Mouse (Mus musculus) limb, embryonic 11.5 days (tissue): ENCODE data around the gene Slbp. TPM values are rescaled to one million over a fixed set of nuclear protein-coding genes. Genes with fewer than 3 reads are reported as not detected.

Experiments
- ATAC-seq: fragments of 200-750 bp; cut with Nextera tagmentation; 2 replicates; pipeline ENCODE4 v1.8.0; 2017; ENCODE audit warnings: low read depth; ENCODE audit not compliant: insufficient number of reproducible peaks, low FRiP score, low TSS enrichment
- DNase-seq: peaks from one replicate; pipeline ENCODE4 v3.0.0-alpha.2; 2015; ENCODE audit warnings: low spot score
- H3K27ac ChIP-seq: fragments of 300-500 bp; sonication (generic); replicated peaks from 2 replicates; pipeline ENCODE4 v1.5.1; 2014; ENCODE audit warnings: low read depth, mild to moderate bottlenecking, low read length
- H3K27me3 ChIP-seq: fragments of 300-500 bp; sonication (generic); 2 replicates; pipeline ENCODE4 v1.6.1; 2014; ENCODE audit warnings: mild to moderate bottlenecking, low read length, mixed read lengths; ENCODE audit not compliant: control insufficient read depth, insufficient read depth
- H3K36me3 ChIP-seq: fragments of 300-500 bp; sonication (generic); 2 replicates; pipeline ENCODE4 v1.6.1; 2014; ENCODE audit warnings: mild to moderate bottlenecking, low read length, moderate library complexity, mixed read lengths; ENCODE audit not compliant: control insufficient read depth, insufficient read depth
- H3K4me1 ChIP-seq: fragments of 300-500 bp; sonication (generic); 2 replicates; pipeline ENCODE4 v1.6.1; 2014; ENCODE audit warnings: low read length, mixed read lengths; ENCODE audit not compliant: control insufficient read depth, insufficient read depth
- H3K4me2 ChIP-seq: fragments of 300-500 bp; sonication (generic); 2 replicates; pipeline ENCODE4 v1.6.1; 2014; ENCODE audit warnings: low read depth, mild to moderate bottlenecking, moderate library complexity; ENCODE audit not compliant: severe bottlenecking
- H3K4me3 ChIP-seq: fragments of 300-500 bp; sonication (generic); 2 replicates; pipeline ENCODE4 v1.5.1; 2014; ENCODE audit warnings: low read depth, low read length
- H3K9ac ChIP-seq: fragments of 300-500 bp; sonication (generic); 2 replicates; pipeline ENCODE4 v1.6.1; 2014; ENCODE audit warnings: mild to moderate bottlenecking, low read length
- H3K9me3 ChIP-seq: fragments of 300-500 bp; sonication (generic); 2 replicates; pipeline ENCODE4 v1.6.1; 2016; ENCODE audit warnings: low read length; ENCODE audit not compliant: control insufficient read depth
- WGBS: fragments of 180-500 bp; shearing (Covaris S2); extraction: QIAGEN DNeasy Blood & Tissue Kit; methylation state at CpG from one replicate; pipeline ENCODE4 v1.1.7; 2014; 5-methylcytosine and 5-hydroxymethylcytosine counted together
- polyA plus RNA-seq: library from polyadenylated mRNA; unstranded; fragments of >200 nt; fragmentation: Nextera tagmentation; extraction: Ambion mirVana; gene quantifications from 2 replicates; pipeline ENCODE4 v1.2.1, GENCODE M21; 2014

Slbp gene
- 336 and 338 TPM in 2 replicates for polyA plus RNA-seq

DNA sequence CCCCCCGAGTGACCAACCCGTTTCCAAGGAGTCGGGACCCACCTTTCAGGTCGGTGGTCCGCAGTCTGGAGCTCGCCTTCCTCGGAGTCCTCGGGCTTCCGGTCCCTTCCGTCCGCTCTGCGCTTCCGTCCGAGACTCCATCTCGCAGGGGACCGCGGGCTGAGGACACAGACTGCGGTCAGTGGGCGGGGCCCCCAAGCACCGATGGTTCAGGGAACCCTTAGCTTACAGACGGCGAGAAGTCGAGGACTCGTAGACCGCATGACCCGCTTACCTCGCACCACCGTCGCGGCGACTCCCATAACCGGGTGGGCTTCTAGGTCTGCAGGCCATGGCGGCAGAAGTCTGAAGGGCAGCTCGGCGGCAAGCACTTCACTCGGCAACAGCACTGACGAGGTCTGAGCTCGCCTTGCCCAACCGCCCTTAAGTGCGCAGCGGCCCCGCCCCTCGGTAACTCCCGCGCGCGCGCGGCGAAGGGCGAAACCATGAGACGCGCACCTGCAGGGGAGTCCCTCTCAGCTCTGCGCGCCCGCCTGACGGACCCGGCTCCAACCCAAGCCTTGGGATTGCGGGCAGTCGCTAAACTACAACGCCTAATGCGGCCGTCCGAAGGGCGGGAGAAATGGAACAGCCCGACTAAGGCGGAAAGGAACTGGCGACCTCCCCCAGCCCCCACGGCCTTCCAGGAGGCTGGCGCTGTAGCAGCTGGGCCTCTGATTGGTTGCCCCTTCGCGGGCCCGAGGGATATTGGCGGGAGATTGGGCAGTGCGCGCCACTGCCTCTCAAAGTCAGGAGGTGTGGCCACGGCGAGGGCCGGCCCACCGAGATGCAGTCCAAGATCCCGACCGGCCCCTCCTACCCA, at the start of gene Slbp:
Slbp (minus strand) TSS at position 654 of the 862 bp plus-strand sequence.
- Histone ChIP-seq H3K4me1 (peaks cover 14% of the 10 kb centered on the region), H3K4me2 (peak within 1 kb of the TSS; percentile 79), H3K4me3 (peak within 1 kb of the TSS; percentile 81), H3K9me3 (no peaks in the 10 kb centered on the region), H3K27me3 (no peaks in the 10 kb centered on the region), H3K9ac (peak within 1 kb of the TSS; percentile 80), H3K36me3 (peaks cover 19% of the 10 kb centered on the region), H3K27ac (peak within 1 kb of the TSS; percentile 93)
- peak; percentile 96 for DNase-seq
- under 1% methylated on average over 82 of the region's 82 CpGs for WGBS
- ATAC-seq = peak; percentile 96

DNA sequence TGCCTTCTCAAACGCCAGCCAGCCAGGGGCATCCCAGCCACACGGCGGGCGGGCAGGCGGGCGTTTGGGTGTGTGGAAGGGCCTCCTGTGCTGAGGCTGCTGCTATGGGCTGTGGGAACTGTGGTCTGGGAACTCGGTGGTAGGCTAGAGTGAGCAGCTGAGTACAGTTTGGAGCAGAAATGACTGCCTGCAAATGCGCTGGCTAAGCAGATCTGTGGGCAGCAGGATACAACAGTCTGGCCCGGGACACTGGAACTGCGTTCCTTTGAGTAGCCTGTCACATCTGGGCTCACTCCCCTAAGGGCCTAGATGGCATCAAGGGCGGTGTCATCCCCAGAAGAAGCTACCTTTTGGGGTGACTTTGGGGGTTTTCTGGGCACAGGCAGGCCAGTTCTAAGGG, 49.5 kb upstream of the Slbp start:
- Histone ChIP-seq H3K9me3 (no peaks in the 10 kb centered on the region), H3K4me2 (no peak overlapping the region), H3K9ac (no peak overlapping the region), H3K36me3 (no peaks in the 10 kb centered on the region), H3K4me3 (no peak overlapping the region), H3K4me1 (peaks cover 38% of the 10 kb centered on the region), H3K27ac (no peak overlapping the region), H3K27me3 (no peaks in the 10 kb centered on the region)
- ATAC-seq (no peak), DNase-seq (no peak)
- WGBS = 83% methylated on average over 11 of the region's 11 CpGs

DNA sequence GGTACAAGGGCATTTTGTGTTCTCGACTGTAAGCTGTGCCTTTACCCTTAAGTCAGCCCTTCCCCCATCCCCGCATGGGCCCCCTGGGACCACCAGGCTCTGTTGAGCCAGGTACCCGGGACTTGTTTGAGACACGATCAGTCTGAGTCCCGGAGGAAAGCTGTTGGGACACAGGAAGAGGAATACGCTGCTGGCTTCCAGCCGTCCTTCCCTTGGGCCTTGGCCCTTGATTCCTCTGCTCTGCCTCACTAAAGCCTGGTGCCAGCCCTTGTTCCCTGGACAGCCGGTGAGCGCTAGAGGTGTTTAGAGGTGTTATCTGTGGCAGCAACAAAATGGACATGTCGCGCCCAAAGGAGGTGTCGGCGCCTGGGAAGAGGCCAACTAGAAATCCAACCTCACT, 47.6 kb upstream of the Slbp start:
- Histone ChIP-seq H3K27me3 (peaks cover 7% of the 10 kb centered on the region; the same call in 1 of the 2 replicates), H3K4me2 (no peak overlapping the region), H3K4me3 (no peak overlapping the region), H3K36me3 (no peaks in the 10 kb centered on the region), H3K9ac (no peak overlapping the region), H3K9me3 (no peaks in the 10 kb centered on the region), H3K4me1 (peaks cover 45% of the 10 kb centered on the region), H3K27ac (no peak overlapping the region)
- no peak for DNase-seq
- 31% methylated on average over 13 of the region's 13 CpGs for WGBS
- no peak for ATAC-seq

DNA sequence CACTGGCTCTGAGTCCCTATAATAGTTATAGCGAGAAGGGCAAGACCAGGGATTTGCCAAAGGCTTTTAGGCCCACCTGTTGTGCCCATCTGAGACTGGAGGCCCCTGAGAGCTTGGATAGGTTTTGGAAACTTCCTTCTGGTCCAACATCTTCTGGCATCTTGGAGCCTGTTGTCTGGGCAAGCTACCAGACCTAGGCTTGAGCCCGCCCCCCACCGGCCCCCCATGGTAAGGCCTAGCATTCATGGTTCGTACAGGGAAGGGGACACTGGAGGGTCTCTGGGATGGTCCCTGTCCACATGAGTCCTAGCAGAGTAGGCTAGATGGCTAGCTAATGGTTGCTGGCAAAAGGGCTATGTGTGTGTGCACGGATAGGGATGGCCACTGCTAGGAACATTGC, 46.3 kb upstream of the Slbp start:
- Histone ChIP-seq H3K4me1 (peaks cover 47% of the 10 kb centered on the region), H3K4me2 (no peak overlapping the region), H3K9me3 (no peaks in the 10 kb centered on the region), H3K27ac (no peak overlapping the region), H3K9ac (no peak overlapping the region), H3K4me3 (no peak overlapping the region), H3K36me3 (no peaks in the 10 kb centered on the region), H3K27me3 (peaks cover 10% of the 10 kb centered on the region)
- WGBS = 85% methylated on average over 5 of the region's 5 CpGs
- no peak for ATAC-seq
- no peak for DNase-seq

DNA sequence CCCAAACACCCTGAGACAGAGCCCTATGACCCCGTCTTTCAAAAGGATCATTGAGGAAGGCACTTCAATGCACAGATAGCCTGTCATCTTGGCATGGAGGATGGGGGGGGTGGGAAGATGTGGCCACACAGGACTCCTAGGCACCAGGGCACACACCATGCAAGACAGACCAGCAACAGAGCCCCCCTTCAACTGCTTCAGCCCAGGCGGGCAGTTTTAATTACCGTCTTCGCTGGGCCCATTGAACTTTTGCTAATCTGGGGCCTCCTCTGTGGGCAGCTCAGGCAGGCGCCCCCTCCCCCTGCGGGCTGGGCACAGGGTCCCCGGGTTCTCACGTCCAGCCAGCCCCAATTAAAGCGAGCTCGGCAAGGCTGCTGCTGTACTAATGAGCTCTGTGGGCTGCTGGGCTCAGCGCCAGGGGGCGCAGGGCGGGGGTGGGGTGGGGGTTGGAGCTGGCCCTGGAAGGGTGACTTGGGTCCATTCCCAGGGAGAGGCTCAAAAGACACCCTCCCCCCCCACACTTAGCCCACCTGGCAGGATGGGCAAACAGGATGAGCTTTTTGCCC, 45.7 kb upstream of the Slbp start:
- DNase-seq = no peak
- ATAC-seq = no peak
- peaks cover 10% of the 10 kb centered on the region for H3K27me3 ChIP-seq

DNA sequence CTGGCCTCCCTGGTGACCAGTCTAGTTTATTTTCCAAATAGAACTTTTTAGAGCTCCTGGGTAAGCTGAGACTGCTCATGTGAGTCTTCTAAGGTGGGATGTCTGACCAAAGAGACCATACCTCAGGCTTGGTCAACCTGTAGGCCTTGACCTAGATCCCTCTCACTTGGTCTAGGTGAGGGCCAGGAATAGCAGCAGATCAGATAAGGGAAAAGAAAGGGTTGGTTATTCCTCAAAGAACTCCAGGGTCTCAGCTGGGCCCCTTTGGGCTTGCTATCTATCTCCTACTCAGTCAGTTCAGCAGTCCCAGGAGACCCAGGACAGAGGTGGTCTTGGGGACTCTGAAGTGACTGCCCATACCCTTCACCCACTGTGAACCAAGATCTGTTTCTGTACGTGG, 45.2 kb upstream of the Slbp start:
- DNase-seq (no peak), ATAC-seq (no peak)
- Histone ChIP-seq H3K4me1 (peaks cover 56% of the 10 kb centered on the region), H3K36me3 (no peaks in the 10 kb centered on the region), H3K9me3 (no peaks in the 10 kb centered on the region), H3K4me2 (no peak overlapping the region; the same call in 1 of the 2 replicates), H3K27me3 (peaks cover 10% of the 10 kb centered on the region), H3K27ac (no peak overlapping the region), H3K9ac (no peak overlapping the region), H3K4me3 (no peak overlapping the region)
- 39% methylated on average over 1 of the region's 1 CpGs for WGBS

More for the DNA sequence above, 45.7 kb upstream of the Slbp start:
- Histone ChIP-seq H3K4me3 (no peak overlapping the region), H3K27ac (no peak overlapping the region), H3K9me3 (no peaks in the 10 kb centered on the region), H3K4me1 (peaks cover 51% of the 10 kb centered on the region), H3K36me3 (no peaks in the 10 kb centered on the region), H3K9ac (no peak overlapping the region), H3K4me2 (no peak overlapping the region; the same call in 1 of the 2 replicates)
- WGBS = 12% methylated on average over 13 of the region's 13 CpGs

DNA sequence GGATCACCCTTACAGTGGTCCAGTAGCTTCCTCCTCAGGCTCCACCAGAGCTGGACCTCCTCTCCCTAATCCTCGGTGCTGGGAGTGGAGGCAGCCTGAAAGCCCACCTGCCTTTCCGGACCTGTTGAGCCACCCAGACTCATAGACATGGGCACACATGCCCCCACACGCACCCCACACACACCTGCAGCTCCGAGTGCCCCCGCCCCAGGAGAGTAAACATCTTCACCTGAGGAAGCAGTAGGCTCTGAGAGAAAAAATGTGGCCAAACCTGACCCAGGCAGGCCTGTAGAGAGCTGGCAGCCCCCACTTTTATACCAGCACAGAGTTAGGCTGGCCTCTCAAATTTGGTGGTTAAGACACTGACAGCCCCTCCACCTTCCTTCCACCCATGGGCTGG, 44.1 kb upstream of the Slbp start:
- Histone ChIP-seq H3K4me2 (no peak overlapping the region), H3K9me3 (no peaks in the 10 kb centered on the region), H3K27ac (no peak overlapping the region), H3K4me1 (peaks cover 65% of the 10 kb centered on the region), H3K36me3 (no peaks in the 10 kb centered on the region), H3K9ac (no peak overlapping the region), H3K4me3 (no peak overlapping the region), H3K27me3 (peaks cover 10% of the 10 kb centered on the region)
- no peak for ATAC-seq
- no peak for DNase-seq
- 48% methylated on average over 5 of the region's 5 CpGs for WGBS

DNA sequence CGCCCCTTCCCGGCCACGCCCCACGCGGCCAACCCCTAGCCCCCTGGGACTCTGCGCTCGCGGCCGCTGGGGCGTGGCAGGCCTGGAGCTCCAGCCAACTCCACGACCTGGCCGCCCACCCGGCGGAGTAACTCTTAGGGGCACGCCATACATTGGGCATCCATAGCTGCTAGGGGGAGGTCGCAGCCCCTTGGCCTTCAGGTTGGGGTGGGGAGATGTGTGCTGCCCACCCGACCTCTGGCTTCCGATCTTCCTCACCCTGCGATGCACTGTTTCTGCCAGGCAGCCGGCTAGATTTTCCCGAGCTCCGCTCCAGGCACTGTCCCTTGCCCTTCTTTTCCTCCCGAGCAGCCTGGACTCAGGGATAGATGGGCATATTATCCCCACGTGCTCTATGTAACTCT, 43.3 kb upstream of the Slbp start:
- H3K36me3 ChIP-seq = no peaks in the 10 kb centered on the region
- H3K27me3 ChIP-seq = peaks cover 10% of the 10 kb centered on the region
- peaks cover 65% of the 10 kb centered on the region for H3K4me1 ChIP-seq
- H3K4me2 ChIP-seq = peak overlapping the region; percentile 88
- H3K9me3 ChIP-seq = no peaks in the 10 kb centered on the region
- under 1% methylated on average over 24 of the region's 24 CpGs for WGBS
- peak overlapping the region; percentile 79 for H3K27ac ChIP-seq
- peak overlapping the region; percentile 34 for H3K4me3 ChIP-seq
- ATAC-seq (no peak), DNase-seq (peak; percentile 71)
- peak overlapping the region; percentile 71 for H3K9ac ChIP-seq
